Mouse (Mus musculus) T-helper 1 cell (primary cell): Measurements from ENCODE around the gene Nptn.

Experiments used
- in situ Hi-C: fragments of 300-600 bp; cut with MboI, MseI; formaldehyde crosslinking; loops from one replicate; pipeline ENCODE4 v1.15.1; 2025; ENCODE audit warnings: high pct_unique_total_duplicates

Gene Nptn

DNA sequence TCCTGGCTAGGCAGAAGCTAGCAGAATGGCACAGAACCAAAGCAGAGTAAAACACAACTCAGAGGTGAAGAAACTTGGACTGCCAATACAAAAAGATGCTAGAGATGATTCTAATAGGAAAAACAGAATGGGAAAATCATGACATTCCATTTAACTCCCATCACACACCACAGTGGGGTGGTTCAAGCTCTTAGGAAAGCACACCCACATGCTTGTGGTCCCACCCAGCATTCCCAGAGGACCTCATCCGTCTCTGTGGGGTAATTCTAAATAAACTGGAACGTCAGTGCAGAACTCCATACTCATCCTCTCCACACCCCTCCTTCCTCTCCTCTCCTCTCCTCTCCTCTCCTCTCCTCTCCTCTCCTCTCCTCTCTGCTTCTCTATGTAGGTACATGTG, 99.4 kb downstream of the Nptn start:
- in situ Hi-C loops = no loop called here

DNA sequence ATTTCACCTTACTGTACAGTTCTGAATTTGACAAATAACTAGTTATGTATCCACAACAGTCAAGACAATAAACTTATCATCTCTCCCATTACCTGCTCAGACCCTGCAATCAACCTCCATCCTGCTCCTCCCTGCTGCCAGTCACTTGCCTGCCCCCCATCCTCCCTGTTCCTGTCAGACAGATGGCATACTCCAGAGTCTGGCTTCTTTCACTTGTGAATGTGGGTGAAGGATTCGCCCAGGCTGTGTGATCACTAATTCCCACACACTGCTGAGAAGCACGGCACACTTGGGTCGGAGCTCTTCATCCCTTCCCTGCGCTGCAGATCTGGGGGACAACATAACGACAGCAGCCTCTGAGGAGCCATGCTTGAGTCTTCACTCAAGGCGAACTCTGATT, 100.1 kb downstream of the Nptn start:
- in situ Hi-C loops = no loop called here

DNA sequence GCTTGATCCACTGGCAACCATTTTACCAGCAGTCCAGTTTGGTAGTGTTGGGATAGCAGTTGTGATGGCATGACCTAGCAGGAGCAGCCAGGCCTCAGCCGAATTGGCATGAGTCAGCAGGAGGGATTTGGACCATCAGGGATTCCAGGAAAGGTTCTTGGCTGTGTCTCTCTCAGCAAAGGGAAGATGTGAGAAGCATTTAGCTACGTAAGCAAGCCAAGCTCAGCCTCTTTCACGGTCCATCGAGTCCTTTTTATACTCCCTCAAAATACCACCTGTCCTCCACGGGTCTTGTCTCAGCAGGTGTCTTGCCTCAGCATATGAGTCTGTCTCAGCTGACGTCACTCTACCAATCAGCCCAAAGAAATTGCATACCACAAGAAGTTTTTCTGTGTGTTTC, 101.3 kb downstream of the Nptn start:
- in situ Hi-C loops = no loop called here

GRCm38 (mm10) chr9:58685290-58685689, 103.2 kb downstream of the Nptn start:
- in situ Hi-C loops = no loop called here

DNA sequence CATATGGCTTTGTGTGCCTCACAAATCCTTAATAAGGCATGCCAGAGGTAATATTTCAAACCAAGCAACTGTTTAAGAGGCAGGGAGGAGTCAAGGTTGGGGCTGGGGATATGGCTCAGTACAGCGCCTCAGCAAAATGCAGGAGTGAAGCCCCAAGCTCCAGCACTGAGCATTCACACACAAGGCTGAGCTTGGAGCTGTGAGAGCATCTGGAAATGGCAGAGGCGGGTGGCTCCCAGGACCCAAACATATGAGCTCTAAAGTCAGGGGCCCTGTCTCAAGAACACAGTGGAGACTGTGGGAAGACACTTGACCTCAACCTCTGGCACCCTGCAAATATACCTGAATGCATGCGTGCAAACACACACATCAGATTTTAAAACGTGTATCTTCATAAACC, 106.0 kb downstream of the Nptn start:
- in situ Hi-C loops = no loop called here

DNA sequence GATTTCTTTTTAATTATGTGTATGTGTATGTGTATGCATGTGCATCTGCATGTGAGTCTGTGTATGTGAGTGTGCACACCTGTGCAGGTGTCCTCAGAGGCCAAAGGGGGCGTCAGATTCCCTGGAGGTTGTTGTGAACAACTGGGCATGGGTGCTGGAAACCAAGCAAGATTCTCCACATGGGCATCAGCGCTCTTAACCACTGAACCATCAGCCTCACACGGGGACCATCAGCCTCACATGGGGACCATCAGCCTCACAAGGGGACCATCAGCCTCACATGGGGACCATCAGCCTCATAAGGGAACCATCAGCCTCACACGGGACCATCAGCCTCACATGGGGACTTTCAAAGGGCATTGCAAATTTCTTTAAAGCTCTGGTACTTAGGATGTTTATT, 108.7 kb downstream of the Nptn start:
- in situ Hi-C loops = no loop called here

DNA sequence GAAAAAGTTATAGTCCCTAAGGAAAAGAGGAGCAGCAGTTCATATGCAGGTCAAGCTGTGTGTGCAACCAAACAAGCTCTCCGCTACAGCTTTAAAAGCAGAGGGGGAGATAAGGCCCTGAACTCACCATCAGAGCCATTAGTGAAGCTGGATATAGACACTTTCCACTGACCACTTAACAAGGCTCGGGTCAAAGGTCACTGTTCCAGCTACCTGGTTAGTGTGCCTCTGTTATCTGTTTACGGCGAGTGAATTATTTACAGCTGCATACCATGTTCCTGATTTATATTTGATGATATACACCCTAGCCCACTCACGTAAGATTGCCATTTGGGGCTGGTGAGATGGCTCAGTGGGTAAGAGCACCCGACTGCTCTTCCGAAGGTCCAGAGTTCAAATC, 109.4 kb downstream of the Nptn start:
- in situ Hi-C loops = no loop called here

- in situ Hi-C loops = no loop called here
These were observed 116.4 kb downstream of the Nptn start for GRCm38 (mm10) chr9:58698486-58698885.

DNA sequence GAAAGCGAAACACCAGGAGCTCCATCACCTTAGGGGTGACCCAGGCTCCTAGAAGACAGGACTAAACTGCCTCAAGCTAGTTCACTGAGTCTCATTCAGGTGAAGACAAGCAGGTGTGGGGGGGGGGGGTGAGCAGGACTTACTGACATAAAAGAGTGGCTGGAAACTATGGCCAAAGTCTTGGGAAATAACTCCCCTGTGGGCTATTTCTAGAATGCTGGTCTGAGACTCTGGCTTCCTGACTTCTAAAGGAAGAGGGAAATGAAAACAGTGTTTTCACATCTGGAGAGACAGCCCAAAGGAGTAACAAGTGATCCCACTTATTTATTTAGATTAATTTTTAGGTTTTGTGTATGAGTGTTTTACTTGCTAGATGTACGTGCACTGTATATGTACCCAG, 119.7 kb downstream of the Nptn start:
- in situ Hi-C loops = no loop called here

GRCm38 (mm10) chr9:58703766-58704165, 121.7 kb downstream of the Nptn start:
- in situ Hi-C loops = no loop called here

DNA sequence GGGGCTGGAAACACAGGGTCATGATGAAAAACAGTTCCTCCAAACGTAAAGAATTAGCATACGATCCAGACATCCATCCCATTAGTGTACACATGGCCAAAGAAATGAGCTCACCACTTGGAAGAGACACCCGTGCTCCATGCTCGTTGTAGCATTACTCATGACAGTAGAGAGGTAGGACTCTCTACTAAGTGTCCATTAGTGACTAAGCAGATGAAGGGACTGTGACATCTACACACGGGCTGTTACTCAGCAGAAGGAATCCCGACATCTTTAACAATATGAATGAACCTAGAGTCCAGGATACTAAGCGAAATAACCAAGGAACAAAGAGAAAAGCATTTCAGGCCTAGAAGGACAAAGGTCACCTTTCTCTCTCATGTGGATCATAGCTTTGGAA, 124.0 kb downstream of the Nptn start:
- in situ Hi-C loops = no loop called here
